Mouse (Mus musculus): ENCODE data around the gene Stard3. TPM values are rescaled to one million over a fixed set of nuclear protein-coding genes. Genes with fewer than 3 reads are reported as not detected.

Gene Stard3
- polyA plus RNA-seq, 1 experiment from 2014 or later: 42.0 TPM

- Histone ChIP-seq H3K9me3 (ENCODE audit: control insufficient read depth, low read length) (no peaks in the 10 kb centered on the region), H3K9ac (ENCODE audit: low read depth, low read length) (peak overlapping the region; percentile 34; the same call in 1 of the 2 replicates), H3K4me2 (replicated peaks; ENCODE audit: low read depth, low read length) (peak overlapping the region; percentile 36), H3K4me1 (ENCODE audit: control insufficient read depth, insufficient read depth, low read length) (peaks cover 32% of the 10 kb centered on the region), H3K27me3 (ENCODE audit: control insufficient read depth, insufficient read depth, low read length) (no peaks in the 10 kb centered on the region), H3K36me3 (ENCODE audit: control insufficient read depth, insufficient read depth, low read length) (no peaks in the 10 kb centered on the region), H3K27ac (ENCODE audit: low read depth, low read length) (peak overlapping the region; percentile 80), H3K4me3 (ENCODE audit: low read length) (peak overlapping the region; percentile 14)
- 3% methylated on average over 8 of the region's 10 CpGs for WGBS
- peak; percentile 58 for ATAC-seq (ENCODE audit: low FRiP score, low TSS enrichment)
Observed at GRCm38 (mm10) chr11:98409341-98409822, 51.2 kb downstream of the Stard3 start.

- Histone ChIP-seq H3K27me3 (ENCODE audit: control insufficient read depth, insufficient read depth, low read length) (no peaks in the 10 kb centered on the region), H3K4me2 (replicated peaks; ENCODE audit: low read depth, low read length) (peak within 1 kb of the TSS; percentile 59), H3K4me1 (ENCODE audit: control insufficient read depth, insufficient read depth, low read length) (peaks cover 34% of the 10 kb centered on the region), H3K4me3 (ENCODE audit: low read length) (peak within 1 kb of the TSS; percentile 98), H3K36me3 (ENCODE audit: control insufficient read depth, insufficient read depth, low read length) (no peaks in the 10 kb centered on the region), H3K9me3 (ENCODE audit: control insufficient read depth, low read length) (no peaks in the 10 kb centered on the region), H3K9ac (ENCODE audit: low read depth, low read length) (peak within 1 kb of the TSS; percentile 97), H3K27ac (ENCODE audit: low read depth, low read length) (peak within 1 kb of the TSS; percentile 98)
- peak; percentile 82 for ATAC-seq (ENCODE audit: low FRiP score, low TSS enrichment)
- WGBS: under 1% methylated on average over 49 of the region's 49 CpGs
Observed at GRCm38 (mm10) chr11:98412273-98412796, 54.2 kb downstream of the Stard3 start, which contains the start of gene Erbb2. Erbb2 (plus strand) TSS chr11:98412470.

- peak overlapping the region; percentile 97 for H3K9ac ChIP-seq (ENCODE audit: low read depth, low read length)
- peak overlapping the region; percentile 98 for H3K27ac ChIP-seq (ENCODE audit: low read depth, low read length)
- ATAC-seq (ENCODE audit: low FRiP score, low TSS enrichment): peak; percentile 21
- H3K4me3 ChIP-seq (ENCODE audit: low read length): peak overlapping the region; percentile 98
- WGBS: under 1% methylated on average over 40 of the region's 40 CpGs
- peak overlapping the region; percentile 59 for H3K4me2 ChIP-seq (replicated peaks; ENCODE audit: low read depth, low read length)
- H3K4me1 ChIP-seq (ENCODE audit: control insufficient read depth, insufficient read depth, low read length): peaks cover 35% of the 10 kb centered on the region
- no peaks in the 10 kb centered on the region for H3K27me3 ChIP-seq (ENCODE audit: control insufficient read depth, insufficient read depth, low read length)
- H3K36me3 ChIP-seq (ENCODE audit: control insufficient read depth, insufficient read depth, low read length): no peaks in the 10 kb centered on the region
- H3K9me3 ChIP-seq (ENCODE audit: control insufficient read depth, low read length): no peaks in the 10 kb centered on the region
Observed at GRCm38 (mm10) chr11:98412797-98413301, 54.7 kb downstream of the Stard3 start.

- H3K9me3 ChIP-seq (ENCODE audit: control insufficient read depth, low read length): no peaks in the 10 kb centered on the region
- no peak for ATAC-seq (ENCODE audit: low FRiP score, low TSS enrichment)
- peaks cover 33% of the 10 kb centered on the region for H3K4me1 ChIP-seq (ENCODE audit: control insufficient read depth, insufficient read depth, low read length)
- WGBS: 11% methylated on average over 7 of the region's 7 CpGs
- peak overlapping the region; percentile 98 for H3K4me3 ChIP-seq (ENCODE audit: low read length)
- peak overlapping the region; percentile 97; the same call in 1 of the 2 replicates for H3K9ac ChIP-seq (ENCODE audit: low read depth, low read length)
- 0 out of 2 replicates have a peak overlapping the region, but pooled peaks have one; percentile 98 for H3K27ac ChIP-seq (ENCODE audit: low read depth, low read length)
- peak overlapping the region; percentile 59 for H3K4me2 ChIP-seq (replicated peaks; ENCODE audit: low read depth, low read length)
- no peaks in the 10 kb centered on the region for H3K36me3 ChIP-seq (ENCODE audit: control insufficient read depth, insufficient read depth, low read length)
- no peaks in the 10 kb centered on the region for H3K27me3 ChIP-seq (ENCODE audit: control insufficient read depth, insufficient read depth, low read length)
Observed at GRCm38 (mm10) chr11:98413731-98414130, 55.6 kb downstream of the Stard3 start.

- H3K9ac ChIP-seq (ENCODE audit: low read depth, low read length): 0 out of 2 replicates have a peak overlapping the region, but pooled peaks have one; percentile 97
Observed at GRCm38 (mm10) chr11:98414162-98414561, 56.0 kb downstream of the Stard3 start.

GRCm38 (mm10) chr11:98417074-98417473 is 58.9 kb downstream of the Stard3 start:
- no peak overlapping the region for H3K9ac ChIP-seq (ENCODE audit: low read depth, low read length)
- H3K4me2 ChIP-seq (replicated peaks; ENCODE audit: low read depth, low read length): no peak overlapping the region
- no peak for ATAC-seq (ENCODE audit: low FRiP score, low TSS enrichment)
- no peaks in the 10 kb centered on the region for H3K27me3 ChIP-seq (ENCODE audit: control insufficient read depth, insufficient read depth, low read length)
- peaks cover 24% of the 10 kb centered on the region for H3K36me3 ChIP-seq (ENCODE audit: control insufficient read depth, insufficient read depth, low read length)
- no peak overlapping the region for H3K4me3 ChIP-seq (ENCODE audit: low read length)
- H3K4me1 ChIP-seq (ENCODE audit: control insufficient read depth, insufficient read depth, low read length): peaks cover 14% of the 10 kb centered on the region
- 90% methylated on average over 1 of the region's 1 CpGs for WGBS
- H3K27ac ChIP-seq (ENCODE audit: low read depth, low read length): no peak overlapping the region
- no peaks in the 10 kb centered on the region for H3K9me3 ChIP-seq (ENCODE audit: control insufficient read depth, low read length)

More at GRCm38 (mm10) chr11:98414162-98414561, 56.0 kb downstream of the Stard3 start:
- no peak for ATAC-seq (ENCODE audit: low FRiP score, low TSS enrichment)
- Histone ChIP-seq H3K27ac (ENCODE audit: low read depth, low read length) (no peak overlapping the region), H3K4me1 (ENCODE audit: control insufficient read depth, insufficient read depth, low read length) (peaks cover 29% of the 10 kb centered on the region), H3K27me3 (ENCODE audit: control insufficient read depth, insufficient read depth, low read length) (no peaks in the 10 kb centered on the region), H3K36me3 (ENCODE audit: control insufficient read depth, insufficient read depth, low read length) (no peaks in the 10 kb centered on the region; the same call in 1 of the 2 replicates), H3K9me3 (ENCODE audit: control insufficient read depth, low read length) (no peaks in the 10 kb centered on the region), H3K4me3 (ENCODE audit: low read length) (peak overlapping the region; percentile 98), H3K4me2 (replicated peaks; ENCODE audit: low read depth, low read length) (peak overlapping the region; percentile 59)
- WGBS: 21% methylated on average over 2 of the region's 2 CpGs

- Histone ChIP-seq H3K27me3 (ENCODE audit: control insufficient read depth, insufficient read depth, low read length) (no peaks in the 10 kb centered on the region), H3K27ac (ENCODE audit: low read depth, low read length) (no peak overlapping the region), H3K4me3 (ENCODE audit: low read length) (no peak overlapping the region), H3K36me3 (ENCODE audit: control insufficient read depth, insufficient read depth, low read length) (peaks cover 34% of the 10 kb centered on the region), H3K4me1 (ENCODE audit: control insufficient read depth, insufficient read depth, low read length) (peaks cover 14% of the 10 kb centered on the region), H3K4me2 (replicated peaks; ENCODE audit: low read depth, low read length) (no peak overlapping the region), H3K9me3 (ENCODE audit: control insufficient read depth, low read length) (no peaks in the 10 kb centered on the region), H3K9ac (ENCODE audit: low read depth, low read length) (no peak overlapping the region)
- WGBS: 78% methylated on average over 5 of the region's 6 CpGs
- no peak for ATAC-seq (ENCODE audit: low FRiP score, low TSS enrichment)
Observed at GRCm38 (mm10) chr11:98418273-98418672, 60.1 kb downstream of the Stard3 start.

- H3K9ac ChIP-seq (ENCODE audit: low read depth, low read length): peak overlapping the region; percentile 23; the same call in 1 of the 2 replicates
- H3K4me2 ChIP-seq (replicated peaks; ENCODE audit: low read depth, low read length): no peak overlapping the region
- no peaks in the 10 kb centered on the region for H3K9me3 ChIP-seq (ENCODE audit: control insufficient read depth, low read length)
- WGBS: 84% methylated on average over 10 of the region's 10 CpGs
- peaks cover 39% of the 10 kb centered on the region for H3K36me3 ChIP-seq (ENCODE audit: control insufficient read depth, insufficient read depth, low read length)
- ATAC-seq (ENCODE audit: low FRiP score, low TSS enrichment): no peak
- no peak overlapping the region for H3K27ac ChIP-seq (ENCODE audit: low read depth, low read length)
- H3K27me3 ChIP-seq (ENCODE audit: control insufficient read depth, insufficient read depth, low read length): no peaks in the 10 kb centered on the region
- H3K4me3 ChIP-seq (ENCODE audit: low read length): no peak overlapping the region
- H3K4me1 ChIP-seq (ENCODE audit: control insufficient read depth, insufficient read depth, low read length): peaks cover 8% of the 10 kb centered on the region
Observed at GRCm38 (mm10) chr11:98418939-98419547, 60.9 kb downstream of the Stard3 start.

- 93% methylated on average over 7 of the region's 7 CpGs for WGBS
- no peak for ATAC-seq (ENCODE audit: low FRiP score, low TSS enrichment)
- no peaks in the 10 kb centered on the region for H3K4me1 ChIP-seq (ENCODE audit: control insufficient read depth, insufficient read depth, low read length)
- H3K27me3 ChIP-seq (ENCODE audit: control insufficient read depth, insufficient read depth, low read length): no peaks in the 10 kb centered on the region
- no peaks in the 10 kb centered on the region for H3K9me3 ChIP-seq (ENCODE audit: control insufficient read depth, low read length)
- peaks cover 84% of the 10 kb centered on the region for H3K36me3 ChIP-seq (ENCODE audit: control insufficient read depth, insufficient read depth, low read length)
- no peak overlapping the region for H3K4me3 ChIP-seq (ENCODE audit: low read length)
- no peak overlapping the region for H3K9ac ChIP-seq (ENCODE audit: low read depth, low read length)
- no peak overlapping the region for H3K27ac ChIP-seq (ENCODE audit: low read depth, low read length)
- no peak overlapping the region for H3K4me2 ChIP-seq (replicated peaks; ENCODE audit: low read depth, low read length)
Observed at GRCm38 (mm10) chr11:98426592-98426991, 68.4 kb downstream of the Stard3 start.
